28 mouse cellular contexts compared by ENCODE assay signal in genomic region chr6:84299936-84300335, GRCm38 (mm10).
"Had no signal": no experiment of that assay in that cellular context is flagged by ENCODE, and none has a peak within 500 bp of the region (broad histone marks: within the 10 kb centered on the region; RNA-seq: fewer than 3 reads in every experiment).

No protein-coding gene starts in this region.

- H3K27me3 ChIP-seq: limb, embryonic 12.5 days; limb, embryonic 13.5 days; limb, embryonic 15.5 days; liver, embryonic 12.5 days; liver, embryonic 15.5 days; lung, embryonic 15.5 days; midbrain, embryonic 12.5 days; midbrain, embryonic 13.5 days; midbrain, embryonic 15.5 days; neural tube, embryonic 12.5 days had no signal

- H3K36me3 ChIP-seq: limb, embryonic 10.5 days; limb, embryonic 12.5 days; limb, embryonic 13.5 days; limb, embryonic 15.5 days; liver, embryonic 12.5 days; liver, embryonic 13.5 days; liver, embryonic 15.5 days; lung, embryonic 15.5 days; midbrain, embryonic 10.5 days; midbrain, embryonic 12.5 days; midbrain, embryonic 13.5 days; midbrain, embryonic 15.5 days; neural tube, embryonic 12.5 days had no signal

- H3K27ac ChIP-seq: limb, embryonic 10.5 days; limb, embryonic 12.5 days; limb, embryonic 13.5 days; limb, embryonic 15.5 days; liver, embryonic 12.5 days; liver, embryonic 13.5 days; liver, embryonic 14.5 days; liver, embryonic 15.5 days; lung, embryonic 15.5 days; macrophage; midbrain, embryonic 10.5 days; midbrain, embryonic 12.5 days; midbrain, embryonic 13.5 days; midbrain, embryonic 15.5 days; neural tube, embryonic 12.5 days had no signal

- H3K4me3 ChIP-seq: limb, embryonic 10.5 days; limb, embryonic 12.5 days; limb, embryonic 13.5 days; limb, embryonic 15.5 days; liver, embryonic 12.5 days; liver, embryonic 13.5 days; liver, embryonic 15.5 days; lung, embryonic 15.5 days; megakaryocyte, embryonic 14.5 days; midbrain, embryonic 10.5 days; midbrain, embryonic 12.5 days; midbrain, embryonic 13.5 days; midbrain, embryonic 15.5 days; myocyte; neural tube, embryonic 12.5 days had no signal

- H3K4me1 ChIP-seq: limb, embryonic 10.5 days; limb, embryonic 12.5 days; limb, embryonic 13.5 days; limb, embryonic 15.5 days; liver, embryonic 12.5 days; liver, embryonic 13.5 days; liver, embryonic 15.5 days; lung, embryonic 15.5 days; midbrain, embryonic 10.5 days; midbrain, embryonic 12.5 days; midbrain, embryonic 13.5 days; midbrain, embryonic 15.5 days had no signal

- DNase-seq: left cerebral cortex, postnatal 4 days; liver; liver, embryonic 13.5 days; liver, postnatal 0 days; lung, adult 18-20 months; lung, adult 2 months; lung, embryonic 14.5 days; lung, postnatal 10 days; lung, postnatal 14 days; lung, postnatal 36 days; lung, postnatal 4 days; midbrain, embryonic 14.5 days had no signal

- H3K9me3 ChIP-seq: limb, embryonic 10.5 days; limb, embryonic 13.5 days; limb, embryonic 15.5 days; liver, embryonic 12.5 days; liver, embryonic 13.5 days; liver, embryonic 15.5 days; lung, embryonic 15.5 days; megakaryocyte, embryonic 14.5 days; midbrain, embryonic 10.5 days; midbrain, embryonic 12.5 days; midbrain, embryonic 13.5 days; midbrain, embryonic 15.5 days; neural tube, embryonic 12.5 days had no signal

- H3K9ac ChIP-seq: limb, embryonic 12.5 days; limb, embryonic 13.5 days; limb, embryonic 15.5 days; liver, embryonic 12.5 days; liver, embryonic 13.5 days; liver, embryonic 14.5 days; liver, embryonic 15.5 days; liver, postnatal 0 days; lung, embryonic 14.5 days; lung, embryonic 15.5 days; midbrain, embryonic 12.5 days; midbrain, embryonic 13.5 days; midbrain, embryonic 15.5 days; neural tube, embryonic 12.5 days had no signal
